Mouse (Mus musculus): ENCODE data around the gene Pten.
"Not testable (repeated sequence)": the region's sequence is repeated elsewhere in the genome, so short reads cannot be mapped to it uniquely, and the experiment has no call there.

Pten gene

GRCm38 (mm10) chr19:32809117-32809516, 51.8 kb downstream of the Pten start:
- no peak for DNase-seq (ENCODE audit: low spot score)

GRCm38 (mm10) chr19:32818759-32819158, 61.5 kb downstream of the Pten start:
- DNase-seq (ENCODE audit: low spot score), result no peak

GRCm38 (mm10) chr19:32822959-32823358, 65.7 kb downstream of the Pten start:
- DNase-seq (ENCODE audit: low spot score), result not testable (repeated sequence)

GRCm38 (mm10) chr19:32826616-32827015, 69.3 kb downstream of the Pten start:
- no peak for DNase-seq (ENCODE audit: low spot score)

GRCm38 (mm10) chr19:32829871-32830270, 72.6 kb downstream of the Pten start:
- DNase-seq (ENCODE audit: low spot score), result no peak

- no peak for DNase-seq (ENCODE audit: low spot score)
Measured at GRCm38 (mm10) chr19:32831286-32831685, 74.0 kb downstream of the Pten start.

- no peak for DNase-seq (ENCODE audit: low spot score)
Measured at GRCm38 (mm10) chr19:32840491-32840890, 83.2 kb downstream of the Pten start.

GRCm38 (mm10) chr19:32844486-32844885, 87.2 kb downstream of the Pten start:
- DNase-seq (ENCODE audit: low spot score), result no peak

- no peak for DNase-seq (ENCODE audit: low spot score)
Measured at GRCm38 (mm10) chr19:32848041-32848440, 90.7 kb downstream of the Pten start.

- no peak for DNase-seq (ENCODE audit: low spot score)
Measured at GRCm38 (mm10) chr19:32852306-32852705, 95.0 kb downstream of the Pten start.

- DNase-seq (ENCODE audit: low spot score), result no peak
Measured at GRCm38 (mm10) chr19:32861675-32862575, 104.6 kb downstream of the Pten start.

GRCm38 (mm10) chr19:32866765-32867164, 109.5 kb downstream of the Pten start:
- no peak for DNase-seq (ENCODE audit: low spot score)

- DNase-seq (ENCODE audit: low spot score), result no peak
Measured at GRCm38 (mm10) chr19:32867181-32867897, 110.0 kb downstream of the Pten start.

- DNase-seq (ENCODE audit: low spot score), result no peak
Measured at GRCm38 (mm10) chr19:32868560-32868959, 111.3 kb downstream of the Pten start.

GRCm38 (mm10) chr19:32869053-32869680, 111.9 kb downstream of the Pten start:
- no peak for DNase-seq (ENCODE audit: low spot score)

- DNase-seq (ENCODE audit: low spot score), result no peak
Measured at GRCm38 (mm10) chr19:32873904-32874637, 116.8 kb downstream of the Pten start.
